Mouse (Mus musculus) liver, postnatal 0 days (tissue): ENCODE measurements at regions not wholly inside any gene's neighbourhood (a gene's known extent, or its start where the extent isn't known, plus 50 kb on each side); places are given as distances from the start of the nearest gene placed in this dataset.

Source experiments
- ATAC-seq: fragments of 200-750 bp; cut with Nextera tagmentation; 2 replicates; pipeline ENCODE4 v1.8.0; 2017; ENCODE audit warnings: mild to moderate bottlenecking, moderate library complexity
- DNase-seq: peaks from one replicate; pipeline ENCODE4 v3.0.0-alpha.2; 2016
- H3K27ac ChIP-seq: fragments of 300-500 bp; sonication (generic); 2 replicates; pipeline ENCODE4 v1.5.1; 2014; ENCODE audit warnings: antibody characterized with exemption, moderate library complexity, mild to moderate bottlenecking, low read depth
- H3K27me3 ChIP-seq: fragments of 300-500 bp; sonication (generic); 2 replicates; pipeline ENCODE4 v1.6.1; 2014; ENCODE audit warnings: low read length, control low read depth, mixed read lengths; ENCODE audit not compliant: insufficient read depth
- H3K36me3 ChIP-seq: fragments of 300-500 bp; sonication (generic); replicated peaks from 2 replicates; pipeline ENCODE4 v1.6.1; 2014; ENCODE audit warnings: mild to moderate bottlenecking, control low read depth, low read length, moderate library complexity, mixed read lengths; ENCODE audit not compliant: insufficient read depth
- H3K4me1 ChIP-seq: fragments of 300-500 bp; sonication (generic); 2 replicates; pipeline ENCODE4 v1.6.1; 2014; ENCODE audit warnings: antibody characterized with exemption, mild to moderate bottlenecking, control low read depth; ENCODE audit not compliant: insufficient read depth
- H3K4me2 ChIP-seq: fragments of 300-500 bp; sonication (generic); 2 replicates; pipeline ENCODE4 v1.6.1; 2014; ENCODE audit warnings: low read depth, mild to moderate bottlenecking, low read length, moderate library complexity, mixed read lengths
- H3K4me3 ChIP-seq: fragments of 300-500 bp; sonication (generic); 2 replicates; pipeline ENCODE4 v1.5.1; 2014; ENCODE audit warnings: low read depth, low read length
- H3K9ac ChIP-seq: fragments of 300-500 bp; sonication (generic); replicated peaks from 2 replicates; pipeline ENCODE4 v1.6.1; 2014; ENCODE audit warnings: mild to moderate bottlenecking, moderate library complexity
- H3K9me3 ChIP-seq: fragments of 300-500 bp; sonication (generic); 2 replicates; pipeline ENCODE4 v1.6.1; 2016; ENCODE audit warnings: mild to moderate bottlenecking, control low read depth, low read length, mixed read lengths
- CTCF ChIP-seq: sonication (generic); IDR thresholded peaks from 2 replicates; pipeline ENCODE4 v1.5.1; 2016; ENCODE audit warnings: antibody characterized with exemption, low read depth
- EP300 ChIP-seq: IDR thresholded peaks from 2 replicates; pipeline ENCODE4 v1.6.1; 2016; ENCODE audit warnings: antibody characterized with exemption, low read depth, mild to moderate bottlenecking
- WGBS: fragments of 180-500 bp; shearing (Covaris S2); extraction: QIAGEN DNeasy Blood & Tissue Kit; methylation state at CpG from one replicate; pipeline ENCODE4 v1.1.7; 2014; ENCODE audit not compliant: insufficient replicate concordance; 5-methylcytosine and 5-hydroxymethylcytosine counted together

GRCm38 (mm10) chr8:8378248-8378647 lies 282.8 kb downstream of the Efnb2 start:
- ATAC-seq (no peak), DNase-seq (no peak)
- no peaks in the 10 kb centered on the region for H3K36me3 ChIP-seq
- no peaks in the 10 kb centered on the region for H3K4me1 ChIP-seq
- no peaks in the 10 kb centered on the region for H3K27me3 ChIP-seq
- WGBS = 63% methylated on average over 4 of the region's 4 CpGs
- H3K4me3 ChIP-seq = no peak overlapping the region
- H3K4me2 ChIP-seq = no peak overlapping the region
- no peak for TF ChIP-seq CTCF
- TF ChIP-seq EP300 = no peak
- no peaks in the 10 kb centered on the region for H3K9me3 ChIP-seq
- H3K9ac ChIP-seq = no peak overlapping the region
- H3K27ac ChIP-seq = no peak overlapping the region

- Histone ChIP-seq H3K4me1 (no peaks in the 10 kb centered on the region), H3K27ac (no peak overlapping the region), H3K36me3 (no peaks in the 10 kb centered on the region), H3K27me3 (no peaks in the 10 kb centered on the region), H3K4me2 (no peak overlapping the region), H3K9me3 (no peaks in the 10 kb centered on the region), H3K9ac (no peak overlapping the region), H3K4me3 (no peak overlapping the region)
- TF ChIP-seq EP300 (no peak), CTCF (no peak)
- ATAC-seq (no peak), DNase-seq (no peak)
- WGBS = 80% methylated on average over 3 of the region's 3 CpGs
Measured at GRCm38 (mm10) chr8:8376791-8377190, 284.3 kb downstream of the Efnb2 start.

GRCm38 (mm10) chr8:8376379-8376778 lies 284.7 kb downstream of the Efnb2 start:
- H3K27me3 ChIP-seq = no peaks in the 10 kb centered on the region
- no peaks in the 10 kb centered on the region for H3K36me3 ChIP-seq
- 56% methylated on average over 2 of the region's 2 CpGs for WGBS
- no peak overlapping the region for H3K4me3 ChIP-seq
- no peak overlapping the region for H3K27ac ChIP-seq
- no peaks in the 10 kb centered on the region for H3K9me3 ChIP-seq
- no peak for DNase-seq
- no peaks in the 10 kb centered on the region for H3K4me1 ChIP-seq
- H3K4me2 ChIP-seq = no peak overlapping the region
- TF ChIP-seq EP300 (no peak), CTCF (no peak)
- no peak overlapping the region for H3K9ac ChIP-seq
- ATAC-seq = no peak

GRCm38 (mm10) chr8:8367282-8367871 lies 293.7 kb downstream of the Efnb2 start:
- H3K36me3 ChIP-seq = no peaks in the 10 kb centered on the region
- no peak overlapping the region for H3K9ac ChIP-seq
- WGBS = 84% methylated on average over 4 of the region's 4 CpGs
- no peak overlapping the region for H3K4me3 ChIP-seq
- H3K4me2 ChIP-seq = no peak overlapping the region
- TF ChIP-seq EP300 = no peak
- ATAC-seq (no peak), DNase-seq (no peak)
- H3K9me3 ChIP-seq = no peaks in the 10 kb centered on the region
- H3K27me3 ChIP-seq = no peaks in the 10 kb centered on the region
- H3K4me1 ChIP-seq = no peaks in the 10 kb centered on the region
- H3K27ac ChIP-seq = no peak overlapping the region

GRCm38 (mm10) chr8:8361941-8362537 lies 299.0 kb downstream of the Efnb2 start:
- Histone ChIP-seq H3K9ac (no peak overlapping the region), H3K4me3 (no peak overlapping the region), H3K4me1 (no peaks in the 10 kb centered on the region), H3K27ac (no peak overlapping the region), H3K36me3 (no peaks in the 10 kb centered on the region), H3K9me3 (no peaks in the 10 kb centered on the region), H3K27me3 (no peaks in the 10 kb centered on the region), H3K4me2 (no peak overlapping the region)
- TF ChIP-seq EP300 (no peak), CTCF (no peak)
- ATAC-seq (no peak), DNase-seq (no peak)
- WGBS = 68% methylated on average over 7 of the region's 7 CpGs

- DNase-seq (no peak), ATAC-seq (no peak)
- no peak overlapping the region for H3K4me2 ChIP-seq
- H3K9me3 ChIP-seq = no peaks in the 10 kb centered on the region
- no peak overlapping the region for H3K27ac ChIP-seq
- no peak overlapping the region for H3K4me3 ChIP-seq
- no peaks in the 10 kb centered on the region for H3K27me3 ChIP-seq
- no peaks in the 10 kb centered on the region for H3K36me3 ChIP-seq
- H3K9ac ChIP-seq = no peak overlapping the region
- no peak for TF ChIP-seq CTCF
- no peaks in the 10 kb centered on the region for H3K4me1 ChIP-seq
Measured at GRCm38 (mm10) chr8:8360586-8360985, 300.5 kb downstream of the Efnb2 start.

- Histone ChIP-seq H3K4me1 (no peaks in the 10 kb centered on the region), H3K27me3 (no peaks in the 10 kb centered on the region), H3K27ac (no peak overlapping the region), H3K4me3 (no peak overlapping the region), H3K36me3 (no peaks in the 10 kb centered on the region), H3K4me2 (no peak overlapping the region), H3K9me3 (no peaks in the 10 kb centered on the region), H3K9ac (no peak overlapping the region)
- DNase-seq (no peak), ATAC-seq (no peak)
- WGBS = 81% methylated on average over 4 of the region's 4 CpGs
- TF ChIP-seq CTCF = no peak
- no peak for TF ChIP-seq EP300
Measured at GRCm38 (mm10) chr8:8354977-8355376, 306.1 kb downstream of the Efnb2 start.
